Mouse (Mus musculus): ENCODE data around the gene Gm28891.
"Not testable (repeated sequence)": the region's sequence is repeated elsewhere in the genome, so short reads cannot be mapped to it uniquely, and the experiment has no call there.

The Gm28891 gene

DNA sequence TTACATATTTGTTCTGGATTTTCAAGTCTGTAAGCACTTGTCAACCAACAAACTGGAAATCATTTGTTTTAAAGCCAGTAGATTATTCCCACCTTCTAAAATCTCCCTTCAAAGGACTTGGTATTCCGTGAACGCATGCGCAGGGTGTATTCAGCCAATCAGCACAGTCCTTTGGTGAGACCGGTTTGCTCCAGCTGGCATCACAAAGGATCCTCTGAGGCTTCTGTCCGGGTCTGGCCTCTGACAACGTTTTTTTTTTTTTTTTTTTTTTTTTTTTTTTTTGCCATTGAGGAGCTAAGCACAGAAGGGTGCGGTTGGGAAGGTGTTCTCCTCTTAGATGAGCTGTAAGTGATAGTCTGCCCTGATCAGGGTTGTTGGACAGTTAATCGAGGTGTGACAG, at the start of gene Gm28891:
Gene Gm28891 (plus strand): TSS at position 301 of the 400 bp plus-strand sequence.
- DNase-seq (ENCODE audit: low spot score in 2 of 2): not testable (repeated sequence)

Data from natural killer cell, adult 2 months (primary cell).